Mouse (Mus musculus) heart, embryonic 14.5 days (tissue): Measurements from ENCODE around the gene Smoc1. TPM values are rescaled to one million over a fixed set of nuclear protein-coding genes. Genes with fewer than 3 reads are reported as not detected.
A peak's percentile ranks its signal among the peaks of the same experiment; 100 is the strongest.

ENCODE experiments used
- ATAC-seq: fragments of 200-750 bp; cut with Nextera tagmentation; 2 replicates; pipeline ENCODE4 v1.8.0; 2017; ENCODE audit warnings: low read depth, moderate TSS enrichment; ENCODE audit not compliant: insufficient number of reproducible peaks, insufficient read depth, low FRiP score
- H3K27ac ChIP-seq, 2 experiments: fragments of 200-500 bp in 1 of 2; fragments of 300-500 bp in 1 of 2; sonication (generic) in 1 of 2; replicated peaks in 1 of 2; 2 replicates each; pipeline ENCODE4 v1.5.1; 2012 to 2014; ENCODE audit warnings: low read depth in 2 of 2, low read length in 2 of 2, control low read depth in 1 of 2, mild to moderate bottlenecking in 1 of 2, mixed read lengths in 1 of 2; ENCODE audit not compliant: control insufficient read depth in 1 of 2, insufficient read depth in 1 of 2
- H3K27me3 ChIP-seq: fragments of 300-500 bp; sonication (generic); 2 replicates; pipeline ENCODE4 v1.6.1; 2014; ENCODE audit warnings: mild to moderate bottlenecking, low read length, control low read depth; ENCODE audit not compliant: control insufficient read depth, insufficient read depth
- H3K36me3 ChIP-seq: fragments of 300-500 bp; sonication (generic); 2 replicates; pipeline ENCODE4 v1.6.1; 2014; ENCODE audit warnings: mild to moderate bottlenecking, control low read depth, low read length, mixed read lengths; ENCODE audit not compliant: control insufficient read depth, insufficient read depth
- H3K4me1 ChIP-seq, 2 experiments: fragments of 200-500 bp in 1 of 2; fragments of 300-500 bp in 1 of 2; sonication (generic) in 1 of 2; 2 replicates each; pipeline ENCODE4 v1.6.1; 2012 to 2014; ENCODE audit warnings: low read length in 2 of 2, control low read depth in 1 of 2, mixed read lengths in 1 of 2; ENCODE audit not compliant: control insufficient read depth in 2 of 2, insufficient read depth in 2 of 2
- H3K4me2 ChIP-seq: fragments of 300-500 bp; sonication (generic); 2 replicates; pipeline ENCODE4 v1.6.1; 2014; ENCODE audit warnings: mild to moderate bottlenecking, low read length
- H3K4me3 ChIP-seq, 2 experiments: fragments of 200-500 bp in 1 of 2; fragments of 300-500 bp in 1 of 2; sonication (generic) in 1 of 2; 2 replicates each; pipeline ENCODE4 v1.5.1; 2012 to 2014; ENCODE audit warnings: low read length in 2 of 2, mild to moderate bottlenecking in 2 of 2, control low read depth in 1 of 2, low read depth in 1 of 2, moderate library complexity in 1 of 2; ENCODE audit not compliant: control insufficient read depth in 1 of 2, insufficient read depth in 1 of 2
- H3K9ac ChIP-seq: fragments of 300-500 bp; sonication (generic); 2 replicates; pipeline ENCODE4 v1.6.1; 2014; ENCODE audit warnings: mild to moderate bottlenecking, low read length
- H3K9me3 ChIP-seq: fragments of 300-500 bp; sonication (generic); 2 replicates; pipeline ENCODE4 v1.6.1; 2016; ENCODE audit warnings: low read length, control low read depth; ENCODE audit not compliant: control insufficient read depth
- WGBS: fragments of 180-500 bp; shearing (Covaris S2); extraction: QIAGEN DNeasy Blood & Tissue Kit; methylation state at CpG from one replicate; pipeline ENCODE4 v1.1.7; 2014; 5-methylcytosine and 5-hydroxymethylcytosine counted together
- polyA plus RNA-seq: library from polyadenylated mRNA; unstranded; fragments of >200 nt; fragmentation: Nextera tagmentation; extraction: Ambion mirVana; gene quantifications from 2 replicates; pipeline ENCODE4 v1.2.1, GENCODE M21; 2014

The Smoc1 gene
- polyA plus RNA-seq, 1 experiment from 2014 or later, result 8.1 TPM

- Histone ChIP-seq H3K9ac (no peak overlapping the region), H3K27ac (no peak overlapping the region), H3K4me3 (no peak overlapping the region), H3K4me1 (no peaks in the 10 kb centered on the region), H3K36me3 (no peaks in the 10 kb centered on the region), H3K4me2 (no peak overlapping the region), H3K27me3 (no peaks in the 10 kb centered on the region; the same call in 1 of the 2 replicates), H3K9me3 (no peaks in the 10 kb centered on the region)
- no peak for ATAC-seq
- WGBS, result 72% methylated on average over 6 of the region's 6 CpGs
Measured at GRCm38 (mm10) chr12:81061831-81062361, 35.3 kb downstream of the Smoc1 start.

- Histone ChIP-seq H3K4me1 (no peaks in the 10 kb centered on the region), H3K27ac (no peak overlapping the region)
- no peak for ATAC-seq
Measured at GRCm38 (mm10) chr12:81063336-81063955, 36.8 kb downstream of the Smoc1 start.

GRCm38 (mm10) chr12:81074139-81074538 is 47.5 kb downstream of the Smoc1 start:
- Histone ChIP-seq H3K4me2 (no peak overlapping the region), H3K9ac (no peak overlapping the region), H3K27me3 (no peaks in the 10 kb centered on the region), H3K36me3 (no peaks in the 10 kb centered on the region), H3K4me1 (no peaks in the 10 kb centered on the region), H3K27ac (no peak overlapping the region), H3K9me3 (peaks cover 6% of the 10 kb centered on the region), H3K4me3 (no peak overlapping the region)
- 95% methylated on average over 2 of the region's 2 CpGs for WGBS
- no peak for ATAC-seq

More at GRCm38 (mm10) chr12:81063336-81063955, 36.8 kb downstream of the Smoc1 start:
- Histone ChIP-seq H3K4me3 (no peak overlapping the region), H3K4me2 (no peak overlapping the region), H3K9me3 (no peaks in the 10 kb centered on the region), H3K36me3 (no peaks in the 10 kb centered on the region), H3K9ac (no peak overlapping the region), H3K27me3 (no peaks in the 10 kb centered on the region; the same call in 1 of the 2 replicates)
- WGBS, result 77% methylated on average over 6 of the region's 6 CpGs

- Histone ChIP-seq H3K9ac (no peak overlapping the region), H3K9me3 (peaks cover 8% of the 10 kb centered on the region), H3K36me3 (no peaks in the 10 kb centered on the region), H3K4me1 (no peaks in the 10 kb centered on the region), H3K4me2 (no peak overlapping the region), H3K27me3 (no peaks in the 10 kb centered on the region), H3K27ac (no peak overlapping the region), H3K4me3 (no peak overlapping the region)
- no peak for ATAC-seq
- 51% methylated on average over 3 of the region's 3 CpGs for WGBS
Measured at GRCm38 (mm10) chr12:81074941-81075340, 48.3 kb downstream of the Smoc1 start.

DNA sequence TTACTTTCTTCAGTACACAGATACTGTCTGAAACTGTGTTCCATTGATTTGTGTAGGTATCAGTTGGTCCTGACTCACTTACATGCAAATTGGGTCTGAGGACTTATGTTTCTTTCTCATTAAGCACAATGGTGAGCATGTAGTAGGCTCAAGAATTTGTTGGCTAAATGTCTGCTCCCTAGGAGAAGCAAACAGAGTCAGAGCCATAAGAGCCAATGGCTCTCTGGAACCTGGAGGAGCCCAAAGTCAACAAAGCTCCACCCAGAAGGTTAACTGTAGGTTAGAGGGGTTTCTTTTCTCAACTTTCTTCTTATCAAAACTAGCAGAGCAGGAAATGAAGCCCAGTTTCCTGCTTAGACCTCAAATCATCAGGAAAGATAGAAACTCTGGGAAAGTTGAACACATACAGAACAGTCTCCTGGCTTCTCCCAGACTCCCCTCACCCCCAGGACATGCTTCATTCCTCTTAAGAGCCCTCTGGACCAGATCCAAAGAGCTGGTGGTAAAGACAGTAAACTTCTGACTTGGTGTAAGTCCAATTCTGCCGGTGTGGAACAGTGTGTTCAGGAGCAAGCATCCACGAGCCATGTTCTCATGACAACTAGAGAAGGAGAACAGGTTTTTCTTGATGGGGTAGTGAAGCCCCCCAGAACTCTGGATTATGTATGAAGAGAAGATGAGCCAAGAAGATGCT is 51.5 kb downstream of the Smoc1 start:
- Histone ChIP-seq H3K9me3 (peaks cover 8% of the 10 kb centered on the region), H3K27ac (peak overlapping the region; percentile 36 to 54; a peak in 2 of 4 replicates), H3K27me3 (no peaks in the 10 kb centered on the region), H3K4me1 (no peaks in the 10 kb centered on the region), H3K4me3 (no peak overlapping the region), H3K9ac (no peak overlapping the region), H3K4me2 (no peak overlapping the region), H3K36me3 (no peaks in the 10 kb centered on the region)
- 48% methylated on average over 2 of the region's 2 CpGs for WGBS
- ATAC-seq, result peak; percentile 56; the same call in 1 of the 2 replicates

- H3K4me1 ChIP-seq, result no peaks in the 10 kb centered on the region
- no peaks in the 10 kb centered on the region for H3K36me3 ChIP-seq
- H3K9ac ChIP-seq, result no peak overlapping the region
- H3K27me3 ChIP-seq, result no peaks in the 10 kb centered on the region
- peaks cover 8% of the 10 kb centered on the region for H3K9me3 ChIP-seq
- 0 out of 4 replicates have a peak overlapping the region, but pooled peaks of 1 of the 2 experiments have one; percentile 6 for H3K27ac ChIP-seq
- no peak overlapping the region for H3K4me3 ChIP-seq
- no peak overlapping the region for H3K4me2 ChIP-seq
- no peak for ATAC-seq
- WGBS, result 40% methylated on average over 5 of the region's 5 CpGs
Measured at GRCm38 (mm10) chr12:81080345-81080744, 53.7 kb downstream of the Smoc1 start.

- peaks cover 8% of the 10 kb centered on the region for H3K9me3 ChIP-seq
- H3K27ac ChIP-seq, result no peak overlapping the region
- no peaks in the 10 kb centered on the region for H3K27me3 ChIP-seq
- H3K36me3 ChIP-seq, result no peaks in the 10 kb centered on the region
- no peak overlapping the region for H3K9ac ChIP-seq
- ATAC-seq, result no peak
- H3K4me1 ChIP-seq, result no peaks in the 10 kb centered on the region
- WGBS, result 79% methylated on average over 3 of the region's 3 CpGs
- H3K4me2 ChIP-seq, result no peak overlapping the region
- no peak overlapping the region for H3K4me3 ChIP-seq
Measured at GRCm38 (mm10) chr12:81081031-81081430, 54.4 kb downstream of the Smoc1 start.
